Mouse (Mus musculus) hindbrain, embryonic 15.5 days (tissue): Measurements from ENCODE around the gene Dcpp3. TPM values are rescaled to one million over a fixed set of nuclear protein-coding genes. Genes with fewer than 3 reads are reported as not detected.
"Not testable (repeated sequence)": the region's sequence is repeated elsewhere in the genome, so short reads cannot be mapped to it uniquely, and the experiment has no call there.

Experiments
- ATAC-seq: fragments of 200-750 bp; cut with Nextera tagmentation; 2 replicates; pipeline ENCODE4 v1.8.0; 2017; ENCODE audit warnings: low read depth, moderate number of reproducible peaks, moderate TSS enrichment; ENCODE audit not compliant: low FRiP score
- H3K27ac ChIP-seq: fragments of 300-500 bp; sonication (generic); replicated peaks from 2 replicates; pipeline ENCODE4 v1.5.1; 2015; ENCODE audit warnings: mild to moderate bottlenecking, inconsistent platforms
- H3K27me3 ChIP-seq: fragments of 300-500 bp; sonication (generic); 2 replicates; pipeline ENCODE4 v1.6.1; 2015; ENCODE audit warnings: control low read depth, inconsistent platforms
- H3K36me3 ChIP-seq: fragments of 300-500 bp; sonication (generic); 2 replicates; pipeline ENCODE4 v1.6.1; 2015; ENCODE audit warnings: control low read depth, inconsistent platforms
- H3K4me1 ChIP-seq: fragments of 300-500 bp; sonication (generic); replicated peaks from 2 replicates; pipeline ENCODE4 v1.6.1; 2015; ENCODE audit warnings: control low read depth, inconsistent platforms
- H3K4me2 ChIP-seq: fragments of 300-500 bp; sonication (generic); 2 replicates; pipeline ENCODE4 v1.6.1; 2015; ENCODE audit warnings: moderate library complexity, mild to moderate bottlenecking, inconsistent platforms
- H3K4me3 ChIP-seq: fragments of 300-500 bp; sonication (generic); 2 replicates; pipeline ENCODE4 v1.5.1; 2015; ENCODE audit warnings: mild to moderate bottlenecking, inconsistent platforms
- H3K9ac ChIP-seq: fragments of 300-500 bp; sonication (generic); 2 replicates; pipeline ENCODE4 v1.6.1; 2015; ENCODE audit warnings: inconsistent platforms
- H3K9me3 ChIP-seq: fragments of 300-500 bp; sonication (generic); 2 replicates; pipeline ENCODE4 v1.6.1; 2016; ENCODE audit warnings: control low read depth, inconsistent platforms
- WGBS: fragments of 180-500 bp; shearing (Covaris S2); methylation state at CpG from one replicate; pipeline ENCODE4 v1.1.7; 2015; 5-methylcytosine and 5-hydroxymethylcytosine counted together
- polyA plus RNA-seq: library from polyadenylated mRNA; unstranded; fragments of >200 nt; fragmentation: Nextera tagmentation; extraction: Ambion mirVana; gene quantifications from 2 replicates; pipeline ENCODE4 v1.2.1, GENCODE M21; 2015

Dcpp3 gene
- polyA plus RNA-seq, 1 experiment from 2014 or later, result not detected

DNA sequence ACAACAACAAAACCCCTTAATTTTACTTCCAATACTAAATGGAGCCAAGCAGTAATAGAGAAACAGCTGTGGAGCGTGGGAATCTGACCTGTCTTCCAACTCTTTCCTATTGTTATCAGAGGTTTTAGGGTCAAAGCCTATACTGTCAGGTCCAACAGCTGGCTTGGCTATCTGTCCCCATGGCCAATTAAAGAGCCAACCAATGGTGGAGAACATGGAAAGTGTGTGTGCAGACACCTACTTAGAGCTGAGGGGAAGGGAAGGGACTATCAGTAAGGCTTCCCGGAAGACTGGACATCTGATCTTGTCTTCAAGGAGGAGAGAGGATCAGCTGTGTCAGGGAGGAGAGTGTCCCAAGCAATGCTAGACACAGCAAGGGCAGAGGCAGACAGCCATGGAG is 31.8 kb downstream of the Dcpp3 start:
- Histone ChIP-seq H3K9me3 (no peaks in the 10 kb centered on the region), H3K4me1 (no peaks in the 10 kb centered on the region), H3K36me3 (no peaks in the 10 kb centered on the region), H3K27ac (no peak overlapping the region), H3K9ac (no peak overlapping the region), H3K4me2 (no peak overlapping the region), H3K4me3 (no peak overlapping the region), H3K27me3 (no peaks in the 10 kb centered on the region)
- WGBS, result 95% methylated on average over 2 of the region's 2 CpGs
- no peak for ATAC-seq

DNA sequence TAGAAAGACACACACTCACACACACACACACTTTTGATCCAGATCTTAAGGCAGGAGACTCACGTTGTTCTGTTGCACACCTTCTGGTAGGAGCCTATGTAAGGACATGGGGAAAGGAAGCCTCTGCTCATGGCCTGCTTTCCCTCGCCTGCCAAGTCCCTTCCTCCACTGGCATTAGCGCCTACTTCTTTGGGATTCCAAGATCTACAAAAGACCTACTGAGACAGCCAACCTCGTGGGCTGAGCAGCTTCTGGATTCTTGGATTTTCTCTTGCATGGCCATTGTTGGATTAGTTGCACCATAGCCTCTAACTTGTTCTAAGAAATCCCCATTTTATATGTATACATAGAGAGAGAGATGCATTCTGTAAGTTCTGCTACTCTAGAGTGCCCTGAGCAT is 33.6 kb downstream of the Dcpp3 start:
- not testable (repeated sequence) for ATAC-seq

DNA sequence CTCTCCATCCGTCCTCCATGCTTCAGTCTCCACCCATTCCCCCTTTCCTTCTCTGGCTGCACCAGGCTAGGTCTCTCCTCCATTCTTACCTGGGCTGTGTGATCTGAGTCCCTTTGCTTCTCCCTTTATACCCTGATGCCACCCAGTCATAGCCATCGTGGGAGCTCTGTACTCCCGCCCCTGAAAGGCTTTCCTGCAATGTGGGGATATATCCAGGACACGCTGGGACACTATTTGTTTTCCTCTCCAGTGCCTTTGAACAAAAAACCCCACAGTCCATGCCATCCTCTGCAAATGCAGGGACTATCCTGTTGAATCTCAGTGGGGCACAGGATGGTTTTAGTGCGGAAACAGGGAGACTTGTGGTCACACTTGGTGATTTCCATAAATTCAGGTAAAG is 37.9 kb downstream of the Dcpp3 start, which contains the start of gene Sbpl:
Gene Sbpl, minus strand, starts transcription at position 101 of the 400 bp plus-strand sequence.
- Histone ChIP-seq H3K4me2 (no peak within 1 kb of the TSS), H3K4me3 (no peak within 1 kb of the TSS), H3K27me3 (no peaks in the 10 kb centered on the region), H3K36me3 (no peaks in the 10 kb centered on the region), H3K9me3 (no peaks in the 10 kb centered on the region), H3K9ac (no peak within 1 kb of the TSS), H3K27ac (no peak within 1 kb of the TSS), H3K4me1 (no peaks in the 10 kb centered on the region)
- 72% methylated on average over 5 of the region's 5 CpGs for WGBS
- ATAC-seq, result no peak

More for the DNA sequence above, 33.6 kb downstream of the Dcpp3 start:
- not testable (repeated sequence) for H3K4me1 ChIP-seq, H3K27ac ChIP-seq, H3K9ac ChIP-seq, H3K4me2 ChIP-seq, H3K4me3 ChIP-seq, H3K36me3 ChIP-seq, H3K27me3 ChIP-seq, H3K9me3 ChIP-seq
- WGBS, result 76% methylated on average over 4 of the region's 4 CpGs

DNA sequence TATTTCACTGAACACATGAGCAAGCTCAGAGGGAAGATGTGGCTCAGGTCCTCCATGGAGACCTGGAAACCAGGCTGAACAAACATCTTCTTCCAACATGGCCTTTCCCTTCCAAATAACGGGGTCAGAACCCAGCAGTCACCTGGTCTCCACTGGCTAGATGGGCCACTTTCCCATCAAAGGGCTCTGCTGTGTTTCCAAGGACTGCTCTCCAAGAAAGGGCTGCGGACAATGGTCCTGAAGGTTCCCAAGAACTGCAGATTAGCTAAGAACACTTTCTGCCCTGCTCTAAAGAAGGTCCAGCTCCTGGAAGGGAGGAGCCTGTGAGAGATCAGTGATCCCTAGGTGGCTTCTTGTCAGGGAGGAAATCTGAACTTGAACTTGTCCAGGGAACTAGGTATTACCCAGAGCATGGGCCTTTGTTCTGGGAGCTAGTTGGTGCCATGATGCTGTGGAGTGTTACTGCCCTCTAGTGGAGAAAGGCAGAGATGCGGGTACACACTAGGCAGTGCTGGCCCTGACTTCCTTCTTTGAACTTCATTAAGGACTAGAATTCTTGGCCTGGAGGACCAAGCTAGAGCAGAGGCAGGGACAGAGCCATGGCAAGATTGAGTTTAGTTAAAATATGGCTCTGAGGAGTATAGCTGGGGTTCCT is 43.0 kb downstream of the Dcpp3 start:
- H3K27ac ChIP-seq, result no peak overlapping the region
- no peak overlapping the region for H3K4me3 ChIP-seq
- no peak overlapping the region for H3K4me2 ChIP-seq
- ATAC-seq, result peak; percentile 94
- no peaks in the 10 kb centered on the region for H3K4me1 ChIP-seq
- no peak overlapping the region for H3K9ac ChIP-seq
- WGBS, result 41% methylated on average over 3 of the region's 3 CpGs
- H3K27me3 ChIP-seq, result no peaks in the 10 kb centered on the region
- no peaks in the 10 kb centered on the region for H3K36me3 ChIP-seq
- no peaks in the 10 kb centered on the region for H3K9me3 ChIP-seq

DNA sequence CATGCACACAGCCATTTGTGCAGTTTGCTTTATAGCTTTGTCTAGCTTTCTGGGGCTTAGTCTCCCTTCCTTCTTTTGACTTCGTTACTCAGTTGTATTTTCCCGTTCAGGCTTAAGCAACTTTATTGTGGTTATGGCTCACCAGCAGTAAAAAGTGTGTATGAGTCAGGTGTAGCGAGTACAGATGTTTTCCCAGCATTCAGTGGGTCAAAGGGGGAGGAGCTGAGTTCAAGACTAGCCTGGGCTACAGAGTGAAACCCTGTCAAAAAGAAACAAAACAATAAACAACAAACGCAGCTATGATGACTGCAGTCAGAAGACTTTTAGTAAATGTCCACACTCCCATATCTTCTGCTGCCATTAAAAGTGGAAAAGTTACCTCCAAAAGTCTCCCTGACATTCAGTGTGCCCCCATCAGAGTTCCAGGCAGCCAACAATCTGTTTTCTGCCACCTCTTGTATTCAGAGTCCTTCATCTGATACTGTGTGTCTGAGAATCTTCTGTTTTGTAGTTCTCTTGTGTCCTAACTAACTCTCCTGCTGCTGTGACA is 44.4 kb downstream of the Dcpp3 start:
- 45% methylated on average over 4 of the region's 4 CpGs for WGBS
- no peaks in the 10 kb centered on the region for H3K27me3 ChIP-seq

DNA sequence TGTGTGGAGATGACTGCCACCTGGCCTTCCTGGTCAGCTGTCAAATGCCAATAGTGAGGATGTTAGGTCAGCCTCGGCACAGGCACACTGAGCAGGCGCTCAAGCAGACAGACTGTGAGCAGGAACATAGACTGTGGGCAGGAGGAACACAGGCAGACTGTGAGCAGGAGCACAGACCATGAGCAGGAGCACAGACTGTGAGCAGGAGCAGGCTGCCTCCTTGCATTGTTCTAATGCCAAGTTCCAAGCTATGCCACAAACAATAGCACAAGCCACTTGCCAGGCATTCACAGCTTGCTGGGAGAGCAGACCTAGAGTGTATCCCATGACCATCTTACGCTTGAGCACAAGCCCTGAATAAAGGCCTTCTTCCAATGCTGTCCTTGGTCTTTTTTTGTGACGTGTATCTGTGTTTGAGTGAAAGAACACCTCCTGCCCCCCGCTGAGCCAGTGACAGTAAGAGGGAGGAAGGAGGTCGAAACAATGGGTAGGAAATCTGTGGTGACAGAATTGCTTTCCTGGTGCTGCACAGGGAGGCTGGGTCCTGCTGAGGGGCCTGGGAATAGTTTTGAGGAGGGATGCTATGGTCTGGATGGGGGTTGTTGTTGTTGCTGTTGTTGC is 48.7 kb downstream of the Dcpp3 start:
- Histone ChIP-seq H3K9ac (no peak overlapping the region), H3K9me3 (no peaks in the 10 kb centered on the region), H3K36me3 (no peaks in the 10 kb centered on the region), H3K4me3 (no peak overlapping the region), H3K27ac (no peak overlapping the region), H3K4me2 (no peak overlapping the region), H3K27me3 (no peaks in the 10 kb centered on the region), H3K4me1 (0 out of 2 replicates have a peak, but pooled peaks cover 5% of the 10 kb centered on the region)
- WGBS, result 26% methylated on average over 6 of the region's 6 CpGs
- no peak for ATAC-seq

More for the DNA sequence above, 44.4 kb downstream of the Dcpp3 start:
- Histone ChIP-seq H3K4me3 (no peak overlapping the region), H3K4me2 (no peak overlapping the region), H3K9ac (no peak overlapping the region), H3K36me3 (no peaks in the 10 kb centered on the region), H3K27ac (no peak overlapping the region), H3K4me1 (0 out of 2 replicates have a peak, but pooled peaks cover 5% of the 10 kb centered on the region), H3K9me3 (no peaks in the 10 kb centered on the region)
- no peak for ATAC-seq

DNA sequence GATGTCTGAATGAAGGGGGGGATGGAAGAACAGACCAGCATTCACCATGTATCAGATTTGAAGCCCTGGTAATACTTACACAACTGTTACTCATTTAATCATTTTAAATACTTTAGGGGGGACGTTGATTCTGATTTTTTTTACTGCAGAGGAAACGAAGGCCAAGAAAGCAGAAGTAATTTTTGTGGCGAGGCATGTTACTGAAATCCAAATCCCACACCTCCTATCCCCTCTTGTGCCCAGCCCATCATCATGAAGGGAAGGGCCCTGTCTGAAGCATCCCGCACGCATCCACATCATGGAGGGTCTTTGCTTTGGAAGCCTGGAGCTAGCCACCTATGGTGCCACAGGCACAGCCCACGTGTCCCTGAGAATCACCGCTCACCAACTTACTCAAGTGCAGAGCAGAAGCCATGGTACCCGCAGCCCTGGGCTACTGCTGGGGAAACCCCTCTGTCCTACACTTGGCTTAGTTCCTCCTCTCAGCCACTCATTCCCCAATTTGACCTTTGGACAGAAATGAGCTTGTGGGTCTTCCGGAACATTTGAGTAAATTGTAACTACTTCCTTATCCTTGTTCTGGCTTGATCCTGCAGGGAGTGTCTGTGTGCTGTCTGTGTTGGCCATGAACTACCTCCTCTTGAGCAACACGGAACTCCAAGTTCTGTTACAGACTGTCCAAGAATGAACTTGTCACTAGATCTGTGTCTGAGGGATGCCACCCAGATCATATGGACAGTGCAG is 49.6 kb downstream of the Dcpp3 start:
- Histone ChIP-seq H3K36me3 (no peaks in the 10 kb centered on the region), H3K4me1 (0 out of 2 replicates have a peak, but pooled peaks cover 5% of the 10 kb centered on the region), H3K4me3 (no peak overlapping the region), H3K27ac (no peak overlapping the region), H3K9me3 (no peaks in the 10 kb centered on the region), H3K9ac (no peak overlapping the region), H3K4me2 (no peak overlapping the region), H3K27me3 (no peaks in the 10 kb centered on the region)
- WGBS, result 88% methylated on average over 10 of the region's 10 CpGs
- ATAC-seq, result no peak

DNA sequence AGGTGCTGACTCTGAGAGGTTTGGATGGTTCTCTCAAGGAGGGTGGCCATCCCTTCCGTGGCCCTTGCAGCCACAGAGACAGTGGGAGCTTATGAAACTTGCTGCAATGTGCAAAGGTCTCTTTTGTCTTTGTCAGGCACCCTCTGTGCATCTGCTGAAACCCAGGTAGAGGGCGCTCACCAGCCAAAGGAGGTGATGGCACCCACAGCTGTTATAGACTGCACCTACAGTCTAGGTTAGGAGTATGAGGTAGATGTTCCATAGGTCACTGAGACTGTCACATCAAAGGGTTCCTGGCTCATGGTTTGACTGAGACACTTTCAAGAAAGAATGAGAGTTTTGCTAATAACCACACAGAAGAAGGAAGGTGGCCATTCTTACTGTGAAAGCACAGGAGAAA is 51.5 kb downstream of the Dcpp3 start:
- 56% methylated on average over 2 of the region's 2 CpGs for WGBS
- no peaks in the 10 kb centered on the region for H3K36me3 ChIP-seq
- H3K4me1 ChIP-seq, result 0 out of 2 replicates have a peak, but pooled peaks cover 5% of the 10 kb centered on the region
- ATAC-seq, result no peak
- H3K4me2 ChIP-seq, result no peak overlapping the region
- no peaks in the 10 kb centered on the region for H3K27me3 ChIP-seq
- H3K4me3 ChIP-seq, result no peak overlapping the region
- H3K27ac ChIP-seq, result no peak overlapping the region
- no peaks in the 10 kb centered on the region for H3K9me3 ChIP-seq
- H3K9ac ChIP-seq, result no peak overlapping the region

Other genes with a start within 250 kb of the Dcpp3 start
- 127 and 138 TPM in 2 replicates for gene Hcfc1r1, start 243.9 kb upstream of the Dcpp3 start, polyA plus RNA-seq
- 40.5 and 43.5 TPM in 2 replicates for gene Thoc6, start 243.6 kb upstream of the Dcpp3 start, polyA plus RNA-seq
- gene Tnfrsf12a, start 240.0 kb upstream of the Dcpp3 start, polyA plus RNA-seq, result 3.3 and 5.3 TPM in 2 replicates
- gene Cldn6, start 238.2 kb upstream of the Dcpp3 start, polyA plus RNA-seq, result 0.38 and 0.66 TPM in 2 replicates
- 1.2 and 1.8 TPM in 2 replicates for gene Cldn9, start 233.4 kb upstream of the Dcpp3 start, polyA plus RNA-seq
- gene 1520401A03Rik, start 194.7 kb upstream of the Dcpp3 start, polyA plus RNA-seq, result 0.13 and 0.41 TPM in 2 replicates
- gene Pkmyt1, start 191.1 kb upstream of the Dcpp3 start, polyA plus RNA-seq, result 19.8 and 21.8 TPM in 2 replicates
- gene Paqr4, start 176.6 kb upstream of the Dcpp3 start, polyA plus RNA-seq, result 67.0 and 75.2 TPM in 2 replicates
- gene Kremen2, start 171.6 kb upstream of the Dcpp3 start, polyA plus RNA-seq, result 1.5 TPM in 2 replicates
- gene Flywch1, start 145.9 kb upstream of the Dcpp3 start, polyA plus RNA-seq, result 204 and 209 TPM in 2 replicates
- 79.4 and 83.9 TPM in 2 replicates for gene Flywch2, start 131.4 kb upstream of the Dcpp3 start, polyA plus RNA-seq
- 480 and 502 TPM in 2 replicates for gene Srrm2, start 126.9 kb upstream of the Dcpp3 start, polyA plus RNA-seq
- gene Elob, start 88.3 kb upstream of the Dcpp3 start, polyA plus RNA-seq, result 1,257 and 1,293 TPM in 2 replicates
- 0.17 and 0.35 TPM in 2 replicates for gene Prss33, start 81.4 kb upstream of the Dcpp3 start, polyA plus RNA-seq
- not detected in 2 replicates for gene Prss32, start 73.6 kb upstream of the Dcpp3 start, polyA plus RNA-seq
- 1.3 and 1.8 TPM in 2 replicates for gene Prss41, start 73.3 kb upstream of the Dcpp3 start, polyA plus RNA-seq
- gene Prss21, start 49.4 kb upstream of the Dcpp3 start, polyA plus RNA-seq, result not detected in 2 replicates
- not detected in 2 replicates for gene Dcpp1, start 36.6 kb upstream of the Dcpp3 start, polyA plus RNA-seq
- gene Dcpp2, start 36.6 kb upstream of the Dcpp3 start, polyA plus RNA-seq, result not detected in 2 replicates
- not detected in 2 replicates for gene Sbp, start 24.2 kb downstream of the Dcpp3 start, polyA plus RNA-seq
- not detected in 2 replicates for gene Sbpl, start 37.8 kb downstream of the Dcpp3 start, polyA plus RNA-seq
- gene Prss30, start 63.1 kb downstream of the Dcpp3 start, polyA plus RNA-seq, result 0.18 TPM in 1 of 2 replicates, not detected in the other
- gene Prss22, start 80.6 kb downstream of the Dcpp3 start, polyA plus RNA-seq, result not detected in 2 replicates
- gene Prss27, start 120.7 kb downstream of the Dcpp3 start, polyA plus RNA-seq, result 0.31 and 0.34 TPM in 2 replicates
- gene Kctd5, start 156.0 kb downstream of the Dcpp3 start, polyA plus RNA-seq, result 75.9 and 77.3 TPM in 2 replicates
- 63.8 and 64.4 TPM in 2 replicates for gene Pdpk1, start 233.5 kb downstream of the Dcpp3 start, polyA plus RNA-seq
- 33.6 and 38.8 TPM in 2 replicates for gene Amdhd2, start 246.3 kb downstream of the Dcpp3 start, polyA plus RNA-seq